Mouse (Mus musculus) leukemia stem cell, adult 10-12 weeks (primary cell): ENCODE measurements around the gene Camk2d. TPM values are rescaled to one million over a fixed set of nuclear protein-coding genes. Genes with fewer than 3 reads are reported as not detected.

Source experiments
- polyA plus RNA-seq: library from polyadenylated mRNA; stranded (reverse); fragments of >175 nt; gene quantifications from 2 replicates; pipeline ENCODE4 v1.2.3, GENCODE M21; 2012; ENCODE audit warnings: low replicate concordance

Camk2d gene
- polyA plus RNA-seq, result 10.1 and 17.5 TPM in 2 replicates

DNA sequence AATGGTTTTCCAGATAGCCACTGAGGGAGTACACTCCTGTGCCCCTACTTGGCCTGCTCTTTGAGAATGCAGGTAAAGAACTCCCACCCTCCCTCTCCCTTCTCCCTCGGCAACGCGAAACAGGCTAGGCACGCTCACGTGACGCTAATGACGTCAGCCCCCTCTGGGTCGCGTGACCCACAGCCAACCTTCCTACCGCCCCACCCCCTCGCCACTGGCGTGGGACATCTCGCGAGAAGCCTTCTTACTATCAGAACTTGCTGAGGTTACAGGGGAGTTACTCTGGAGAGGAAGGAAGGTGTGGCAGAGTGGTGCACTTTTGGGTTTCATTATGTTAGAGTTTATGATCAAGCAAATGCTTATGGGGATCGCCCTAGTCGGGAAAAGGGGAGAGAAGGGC lies at the start of gene Camk2d:
Gene Camk2d, plus strand, starts transcription at position 217 of the 400 bp plus-strand sequence.

Other genes starting within 250 kb of the Camk2d start
- gene Arsj, start 232.6 kb upstream of the Camk2d start, polyA plus RNA-seq, result not detected in 2 replicates